Mouse (Mus musculus): ENCODE results near the gene Grid2.

The Grid2 gene

DNA sequence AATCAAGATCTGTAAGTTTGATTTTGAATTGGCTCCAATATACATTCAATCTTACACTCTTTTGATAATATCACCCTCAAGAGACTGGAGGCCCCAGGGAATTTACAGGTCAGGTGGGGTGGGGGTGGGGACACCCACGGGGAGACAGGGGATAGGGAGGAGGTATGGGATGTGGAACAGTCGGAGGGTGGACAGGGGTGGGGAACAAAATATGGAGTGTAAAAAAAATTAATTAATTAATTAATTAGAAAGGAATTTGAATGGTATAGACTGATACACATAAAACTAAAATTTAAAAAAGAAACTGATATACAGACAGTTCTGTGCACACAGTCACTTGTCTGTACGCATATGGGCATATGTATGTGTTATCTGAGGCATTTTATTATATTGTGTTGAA is 380.3 kb downstream of the Grid2 start:
- DNase-seq, result no peak

GRCm38 (mm10) chr6:63659423-63659822 is 403.7 kb downstream of the Grid2 start:
- DNase-seq, result no peak

DNA sequence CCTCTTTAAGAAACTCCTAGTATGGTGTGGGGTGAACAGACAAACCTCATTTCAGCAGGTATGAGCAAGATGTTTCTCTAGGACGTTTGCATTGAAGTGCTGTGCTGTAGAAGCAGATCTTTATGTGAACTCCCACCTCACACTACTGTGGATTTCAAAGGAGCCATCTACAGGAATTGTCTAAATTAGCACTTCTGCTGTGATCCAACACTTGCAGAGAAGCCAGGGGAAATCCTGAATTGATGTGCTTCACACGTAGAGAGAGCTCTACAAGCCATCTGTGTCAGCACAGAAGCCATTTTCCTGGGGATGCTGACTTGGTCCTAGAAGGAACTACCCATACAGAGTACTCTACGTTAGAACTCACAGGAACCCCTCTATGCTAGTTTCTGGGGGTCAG is 430.0 kb downstream of the Grid2 start:
- no peak for DNase-seq

- no peak for DNase-seq
Observed at GRCm38 (mm10) chr6:63701684-63702083, 446.0 kb downstream of the Grid2 start.

- no peak for DNase-seq
Observed at GRCm38 (mm10) chr6:63733740-63734139, 478.1 kb downstream of the Grid2 start.

GRCm38 (mm10) chr6:63762535-63762934 is 506.9 kb downstream of the Grid2 start:
- no peak for DNase-seq

DNA sequence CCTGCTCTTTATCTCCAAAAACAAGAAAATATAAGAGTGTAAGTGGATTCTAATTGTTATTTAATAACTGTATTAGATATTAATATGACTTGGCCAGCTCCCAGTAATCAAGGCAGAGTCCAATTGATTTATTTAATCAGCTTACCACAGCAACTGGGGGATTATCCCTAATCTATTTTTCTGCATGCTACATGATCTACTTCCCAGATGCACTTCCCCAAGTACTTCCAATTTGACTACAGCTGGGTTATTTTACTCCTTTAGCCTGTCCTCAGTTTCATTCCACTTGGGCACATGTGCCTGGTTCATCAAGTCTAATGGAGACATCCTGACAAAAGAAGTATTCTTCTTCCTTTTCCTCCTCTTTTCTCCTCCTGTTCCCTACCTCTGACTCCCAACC is 539.0 kb downstream of the Grid2 start:
- DNase-seq, result no peak

- DNase-seq, result no peak
Observed at GRCm38 (mm10) chr6:63820236-63820635, 564.6 kb downstream of the Grid2 start.

DNA sequence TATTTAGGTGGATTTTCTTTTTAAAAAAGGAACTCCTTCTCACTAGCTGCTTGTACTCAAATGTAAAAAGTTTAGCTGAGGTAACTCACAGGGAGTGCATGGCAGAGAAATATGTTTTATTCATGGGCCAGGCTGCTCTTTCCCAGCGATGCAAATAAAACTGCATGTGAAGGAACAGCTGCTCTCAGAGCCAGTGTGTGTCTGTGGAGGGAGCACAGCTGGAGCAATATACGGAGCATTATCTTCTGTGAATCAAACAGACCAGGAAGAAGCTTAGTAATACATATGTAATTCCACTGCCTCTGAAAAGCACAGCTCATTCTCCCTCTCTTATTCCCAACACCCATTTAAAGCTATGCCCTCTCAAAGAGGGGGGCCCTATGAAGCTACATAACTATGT is 607.0 kb downstream of the Grid2 start:
- no peak for DNase-seq

- DNase-seq, result no peak
Observed at GRCm38 (mm10) chr6:63877088-63877764, 621.5 kb downstream of the Grid2 start.

- DNase-seq, result no peak
Observed at GRCm38 (mm10) chr6:63877765-63878345, 622.2 kb downstream of the Grid2 start.

DNA sequence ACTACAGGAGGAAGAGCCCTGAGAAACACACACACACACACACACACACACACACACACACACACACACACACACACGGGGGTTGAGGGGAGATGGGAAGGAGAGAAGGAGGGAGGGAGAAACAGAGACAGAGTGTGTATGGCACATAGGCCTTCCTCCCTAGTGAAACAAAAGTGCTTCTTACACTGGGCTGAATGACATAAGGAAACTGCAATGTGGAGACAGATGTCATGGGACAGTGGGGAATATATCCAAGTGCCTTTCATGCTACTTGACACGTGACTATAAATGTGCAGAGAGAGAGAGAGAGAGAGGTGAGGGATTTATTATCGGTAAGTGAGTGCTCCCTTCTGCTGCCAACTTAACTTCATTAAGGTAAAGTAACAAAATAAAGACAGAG is 639.0 kb downstream of the Grid2 start:
- no peak for DNase-seq

- no peak for DNase-seq
Observed at GRCm38 (mm10) chr6:63898171-63898570, 642.5 kb downstream of the Grid2 start.

GRCm38 (mm10) chr6:63917035-63917570 is 661.4 kb downstream of the Grid2 start:
- DNase-seq, result no peak

GRCm38 (mm10) chr6:63921951-63922350 is 666.3 kb downstream of the Grid2 start:
- DNase-seq, result no peak

- no peak for DNase-seq
Observed at GRCm38 (mm10) chr6:63931201-63931600, 675.5 kb downstream of the Grid2 start.

- DNase-seq, result peak in 1 of 2 experiments; percentile 1
Observed at GRCm38 (mm10) chr6:63946721-63947120, 691.0 kb downstream of the Grid2 start.

DNA sequence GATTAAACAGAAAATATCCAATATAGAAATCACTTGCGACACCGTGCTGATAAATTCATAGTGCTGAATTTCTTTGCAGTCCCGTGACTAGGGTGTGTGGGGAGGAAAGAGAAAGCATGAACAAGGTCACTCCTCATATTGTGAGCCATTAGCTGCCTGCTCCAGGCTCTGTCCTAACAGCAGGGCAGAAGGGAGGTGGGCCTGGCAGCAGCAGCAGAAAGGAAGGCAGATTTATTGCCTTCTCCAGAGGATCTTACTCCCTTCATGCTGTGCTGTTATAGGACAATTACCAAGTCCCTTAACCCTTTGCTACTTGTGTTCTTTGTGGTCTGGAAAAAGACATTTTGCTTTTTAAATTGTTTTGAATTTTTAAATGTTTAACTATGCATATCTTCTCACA is 708.1 kb downstream of the Grid2 start:
- no peak for DNase-seq

- DNase-seq, result no peak
Observed at GRCm38 (mm10) chr6:63964269-63964668, 708.6 kb downstream of the Grid2 start.

DNA sequence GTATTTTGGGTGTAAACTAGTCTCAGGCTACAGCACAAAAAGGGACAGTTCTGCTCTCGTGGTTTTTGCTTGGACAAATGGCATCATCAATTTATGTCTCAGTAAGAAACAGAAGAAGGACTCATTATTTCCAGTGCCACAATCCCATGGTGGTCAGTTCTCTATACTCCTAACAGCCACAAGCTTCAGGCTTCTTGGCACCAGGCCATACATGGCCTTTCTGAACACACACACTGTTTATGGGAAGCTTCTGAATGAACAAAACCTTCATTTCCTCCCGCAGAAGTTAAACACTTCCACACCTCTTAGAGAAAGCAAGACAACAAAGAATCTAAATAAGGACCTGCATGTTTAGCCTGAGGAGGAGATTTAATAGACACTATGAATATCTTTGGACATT is 709.1 kb downstream of the Grid2 start:
- no peak for DNase-seq

DNA sequence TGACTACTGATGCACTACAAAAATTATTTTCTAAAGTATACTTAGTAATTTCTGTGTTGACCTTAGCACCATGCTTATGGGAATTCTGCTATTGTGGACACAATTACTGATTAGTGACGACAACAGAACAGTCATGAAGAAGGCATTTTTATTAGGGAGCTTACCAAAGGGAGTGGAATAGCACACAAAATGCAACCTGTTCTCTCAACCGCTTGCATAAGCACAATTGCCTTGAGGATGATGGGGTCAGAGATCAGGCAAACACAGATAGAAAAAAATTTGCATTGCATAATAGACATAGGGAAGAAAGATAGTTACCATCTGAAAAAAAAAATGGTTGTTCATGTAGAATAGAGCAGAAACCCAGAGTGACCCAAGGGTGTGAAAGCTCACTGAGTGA is 790.4 kb downstream of the Grid2 start:
- no peak for DNase-seq

DNA sequence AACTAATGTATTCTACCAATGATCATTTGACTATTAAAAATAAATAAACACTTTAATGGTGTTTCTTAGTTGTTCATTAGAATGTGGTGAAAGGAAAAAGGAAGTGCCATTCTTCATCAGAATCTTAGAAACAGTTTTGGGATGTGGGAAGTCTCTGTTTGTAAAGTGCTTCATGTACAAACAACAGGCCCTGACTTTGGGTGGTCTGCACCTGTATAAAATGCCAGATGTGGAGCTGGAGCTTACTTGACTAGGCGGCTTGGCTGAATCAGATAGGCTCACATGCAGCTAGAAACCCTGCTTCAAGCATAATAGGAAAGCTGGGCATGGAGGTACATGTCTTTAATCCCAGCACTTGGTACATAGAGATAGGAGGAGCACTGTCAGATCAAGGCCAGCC is 791.1 kb downstream of the Grid2 start:
- no peak for DNase-seq

DNA sequence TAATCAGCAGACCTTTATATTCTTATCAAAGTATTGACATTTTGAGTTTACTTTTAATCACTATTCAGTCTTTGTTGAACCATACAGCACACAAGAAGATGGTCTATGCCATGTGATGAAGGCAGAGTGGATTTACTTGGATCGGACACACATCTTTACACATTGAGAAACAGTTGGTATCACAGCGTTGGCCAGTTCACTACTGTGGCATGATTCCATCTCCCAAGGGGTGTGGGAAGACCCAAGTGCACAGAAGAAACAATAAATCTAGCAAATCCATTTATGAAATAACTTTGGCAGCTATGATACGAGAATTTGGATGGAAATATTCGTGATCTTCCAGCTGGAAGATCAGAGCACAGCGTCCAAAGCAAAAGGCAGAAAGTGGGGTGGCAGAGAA is 792.3 kb downstream of the Grid2 start:
- DNase-seq, result no peak

GRCm38 (mm10) chr6:64063858-64064257 is 808.2 kb downstream of the Grid2 start:
- DNase-seq, result no peak

DNA sequence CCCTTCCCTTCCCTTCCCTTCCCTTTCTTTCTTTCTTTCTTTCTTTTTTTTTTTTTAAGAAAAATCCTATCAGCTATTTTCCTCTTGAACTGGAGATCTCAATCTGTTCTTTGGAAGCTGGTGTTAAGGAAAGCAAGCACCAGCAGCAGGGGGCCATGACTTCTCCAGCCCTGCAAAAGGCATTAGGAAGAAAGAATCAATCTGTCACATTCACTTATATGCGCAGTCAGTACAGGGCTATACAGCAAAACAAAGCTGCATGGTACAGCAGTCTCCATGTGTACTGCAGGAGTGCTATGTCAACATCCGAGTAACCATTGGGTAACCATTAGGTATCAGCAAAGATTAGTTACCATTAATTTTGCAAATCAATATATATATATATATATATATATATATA is 809.0 kb downstream of the Grid2 start:
- no peak for DNase-seq

All from kidney, postnatal 36 days (tissue).